Mouse (Mus musculus): Measurements from ENCODE around the gene Tmem127. TPM values are rescaled to one million over a fixed set of nuclear protein-coding genes. Genes with fewer than 3 reads are reported as not detected.
A peak's percentile ranks its signal among the peaks of the same experiment; 100 is the strongest.
"Not testable (repeated sequence)": the region's sequence is repeated elsewhere in the genome, so short reads cannot be mapped to it uniquely, and the experiment has no call there.

Gene Tmem127
- 13.5 and 19.8 TPM in 2 replicates for polyA plus RNA-seq (2014; fragmentation: Nextera tagmentation; extraction: Ambion mirVana)

GRCm38 (mm10) chr2:127247592-127248333 is at the start of gene Tmem127, which contains the start of gene Ciao1:
Tmem127 (plus strand) TSS chr2:127247908.
Ciao1 (minus strand) TSS chr2:127247816.
- Histone ChIP-seq H3K36me3 (ENCODE audit: control insufficient read depth, insufficient read depth, low read length) (peaks cover 29% of the 10 kb centered on the region), H3K9ac (ENCODE audit: low read depth, low read length) (peak within 1 kb of the TSS; percentile 83), H3K4me1 (ENCODE audit: control insufficient read depth, insufficient read depth, low read length) (peaks cover 25% of the 10 kb centered on the region; the same call in 1 of the 2 replicates), H3K4me3 (ENCODE audit: low read length) (peak within 1 kb of the TSS; percentile 80), H3K27me3 (ENCODE audit: control insufficient read depth, insufficient read depth, low read length) (no peaks in the 10 kb centered on the region), H3K27ac (ENCODE audit: low read depth, low read length) (peak within 1 kb of the TSS; percentile 55; the same call in 1 of the 2 replicates), H3K4me2 (replicated peaks; ENCODE audit: low read depth, low read length) (peak within 1 kb of the TSS; percentile 96), H3K9me3 (ENCODE audit: control insufficient read depth, low read length) (no peaks in the 10 kb centered on the region)
- WGBS = under 1% methylated on average over 53 of the region's 53 CpGs
- peak; percentile 98 for ATAC-seq (ENCODE audit: low FRiP score, low TSS enrichment)

- H3K9ac ChIP-seq (ENCODE audit: low read depth, low read length) = no peak overlapping the region
- H3K4me2 ChIP-seq (replicated peaks; ENCODE audit: low read depth, low read length) = no peak overlapping the region
- peaks cover 4% of the 10 kb centered on the region; the same call in 1 of the 2 replicates for H3K4me1 ChIP-seq (ENCODE audit: control insufficient read depth, insufficient read depth, low read length)
- no peaks in the 10 kb centered on the region for H3K9me3 ChIP-seq (ENCODE audit: control insufficient read depth, low read length)
- no peak for ATAC-seq (ENCODE audit: low FRiP score, low TSS enrichment)
- 37% methylated on average over 3 of the region's 3 CpGs for WGBS
- 0 out of 2 replicates have a peak, but pooled peaks cover 7% of the 10 kb centered on the region for H3K36me3 ChIP-seq (ENCODE audit: control insufficient read depth, insufficient read depth, low read length)
- no peaks in the 10 kb centered on the region for H3K27me3 ChIP-seq (ENCODE audit: control insufficient read depth, insufficient read depth, low read length)
- no peak overlapping the region for H3K27ac ChIP-seq (ENCODE audit: low read depth, low read length)
- H3K4me3 ChIP-seq (ENCODE audit: low read length) = no peak overlapping the region
Observed at GRCm38 (mm10) chr2:127204932-127205331, 42.8 kb upstream of the Tmem127 start.

GRCm38 (mm10) chr2:127205936-127206335 is 41.8 kb upstream of the Tmem127 start:
- not testable (repeated sequence) for ATAC-seq (ENCODE audit: low FRiP score, low TSS enrichment); H3K27me3 ChIP-seq (ENCODE audit: control insufficient read depth, insufficient read depth, low read length); H3K4me1 ChIP-seq (ENCODE audit: control insufficient read depth, insufficient read depth, low read length); H3K4me2 ChIP-seq (replicated peaks; ENCODE audit: low read depth, low read length); H3K9me3 ChIP-seq (ENCODE audit: control insufficient read depth, low read length); H3K27ac ChIP-seq (ENCODE audit: low read depth, low read length); H3K4me3 ChIP-seq (ENCODE audit: low read length); H3K9ac ChIP-seq (ENCODE audit: low read depth, low read length)
- H3K36me3 ChIP-seq (ENCODE audit: control insufficient read depth, insufficient read depth, low read length) = peaks cover 15% of the 10 kb centered on the region
- 94% methylated on average over 4 of the region's 4 CpGs for WGBS

DNA sequence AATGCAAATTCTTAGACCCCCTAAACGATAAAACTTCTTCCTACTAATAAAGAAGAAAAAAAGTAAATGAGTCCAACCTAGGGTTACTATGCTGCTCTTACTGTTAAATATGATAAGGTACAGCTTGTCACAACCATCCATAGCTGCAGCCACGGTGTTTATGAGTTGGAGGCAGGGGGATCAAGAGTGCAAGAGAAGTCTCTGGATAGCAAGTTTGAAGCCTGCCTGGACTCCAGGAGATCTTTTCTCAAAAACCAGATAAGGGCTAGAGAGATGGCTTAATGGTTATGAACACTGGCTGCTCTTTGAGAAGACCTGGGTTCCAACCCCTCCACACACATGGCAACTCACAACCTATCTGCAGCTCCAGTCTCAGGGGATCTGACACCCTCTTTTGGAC is 40.8 kb upstream of the Tmem127 start:
- H3K4me2 ChIP-seq (replicated peaks; ENCODE audit: low read depth, low read length) = no peak overlapping the region
- peaks cover 25% of the 10 kb centered on the region for H3K36me3 ChIP-seq (ENCODE audit: control insufficient read depth, insufficient read depth, low read length)
- peaks cover 4% of the 10 kb centered on the region; the same call in 1 of the 2 replicates for H3K4me1 ChIP-seq (ENCODE audit: control insufficient read depth, insufficient read depth, low read length)
- no peaks in the 10 kb centered on the region for H3K9me3 ChIP-seq (ENCODE audit: control insufficient read depth, low read length)
- 88% methylated on average over 2 of the region's 2 CpGs for WGBS
- no peak overlapping the region for H3K4me3 ChIP-seq (ENCODE audit: low read length)
- H3K9ac ChIP-seq (ENCODE audit: low read depth, low read length) = no peak overlapping the region
- ATAC-seq (ENCODE audit: low FRiP score, low TSS enrichment) = no peak
- H3K27me3 ChIP-seq (ENCODE audit: control insufficient read depth, insufficient read depth, low read length) = no peaks in the 10 kb centered on the region
- H3K27ac ChIP-seq (ENCODE audit: low read depth, low read length) = no peak overlapping the region

- H3K9ac ChIP-seq (ENCODE audit: low read depth, low read length) = peak within 1 kb of the TSS; percentile 70
- peak; percentile 98 for ATAC-seq (ENCODE audit: low FRiP score, low TSS enrichment)
- H3K36me3 ChIP-seq (ENCODE audit: control insufficient read depth, insufficient read depth, low read length) = peaks cover 29% of the 10 kb centered on the region
- H3K27ac ChIP-seq (ENCODE audit: low read depth, low read length) = peak within 1 kb of the TSS; percentile 30; the same call in 1 of the 2 replicates
- H3K4me1 ChIP-seq (ENCODE audit: control insufficient read depth, insufficient read depth, low read length) = peaks cover 4% of the 10 kb centered on the region; the same call in 1 of the 2 replicates
- H3K4me2 ChIP-seq (replicated peaks; ENCODE audit: low read depth, low read length) = peak within 1 kb of the TSS; percentile 54
- no peaks in the 10 kb centered on the region for H3K9me3 ChIP-seq (ENCODE audit: control insufficient read depth, low read length)
- peak within 1 kb of the TSS; percentile 66 for H3K4me3 ChIP-seq (ENCODE audit: low read length)
- no peaks in the 10 kb centered on the region for H3K27me3 ChIP-seq (ENCODE audit: control insufficient read depth, insufficient read depth, low read length)
- WGBS = 13% methylated on average over 36 of the region's 36 CpGs
Observed at GRCm38 (mm10) chr2:127207547-127208451, 39.9 kb upstream of the Tmem127 start, which contains the start of the genes 1810024B03Rik and Snrnp200. 1810024B03Rik (minus strand) TSS chr2:127208280. Snrnp200 (plus strand) TSS chr2:127208386.

GRCm38 (mm10) chr2:127208452-127208769 is 39.3 kb upstream of the Tmem127 start:
- Histone ChIP-seq H3K9ac (ENCODE audit: low read depth, low read length) (peak overlapping the region; percentile 70), H3K36me3 (ENCODE audit: control insufficient read depth, insufficient read depth, low read length) (peaks cover 35% of the 10 kb centered on the region), H3K4me3 (ENCODE audit: low read length) (peak overlapping the region; percentile 66), H3K27me3 (ENCODE audit: control insufficient read depth, insufficient read depth, low read length) (no peaks in the 10 kb centered on the region), H3K9me3 (ENCODE audit: control insufficient read depth, low read length) (no peaks in the 10 kb centered on the region), H3K4me1 (ENCODE audit: control insufficient read depth, insufficient read depth, low read length) (peaks cover 4% of the 10 kb centered on the region; the same call in 1 of the 2 replicates), H3K27ac (ENCODE audit: low read depth, low read length) (peak overlapping the region; percentile 30; the same call in 1 of the 2 replicates), H3K4me2 (replicated peaks; ENCODE audit: low read depth, low read length) (peak overlapping the region; percentile 54)
- WGBS = 1% methylated on average over 17 of the region's 17 CpGs
- no peak for ATAC-seq (ENCODE audit: low FRiP score, low TSS enrichment)

DNA sequence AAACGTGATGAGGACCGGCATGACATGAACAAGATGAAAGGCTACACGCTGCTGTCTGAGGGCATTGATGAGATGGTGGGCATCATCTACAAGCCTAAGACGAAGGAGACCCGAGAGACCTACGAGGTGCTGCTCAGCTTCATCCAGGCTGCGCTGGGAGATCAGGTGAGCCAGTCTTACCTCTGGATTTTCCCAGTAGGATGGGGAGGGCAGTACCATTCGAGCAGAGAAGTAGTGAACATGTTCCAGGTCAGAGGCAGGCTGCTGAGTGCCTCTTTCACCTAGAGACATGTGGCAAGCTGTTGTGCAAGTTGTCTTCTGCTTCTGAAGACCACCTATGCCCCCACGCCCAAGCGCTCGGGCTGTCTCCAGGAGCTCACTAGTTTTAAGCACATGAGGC is 37.0 kb upstream of the Tmem127 start:
- no peak for ATAC-seq (ENCODE audit: low FRiP score, low TSS enrichment)
- H3K36me3 ChIP-seq (ENCODE audit: control insufficient read depth, insufficient read depth, low read length) = peaks cover 58% of the 10 kb centered on the region

GRCm38 (mm10) chr2:127217746-127218145 is 30.0 kb upstream of the Tmem127 start:
- no peak overlapping the region for H3K4me2 ChIP-seq (replicated peaks; ENCODE audit: low read depth, low read length)
- H3K4me3 ChIP-seq (ENCODE audit: low read length) = no peak overlapping the region
- no peaks in the 10 kb centered on the region for H3K9me3 ChIP-seq (ENCODE audit: control insufficient read depth, low read length)
- H3K27me3 ChIP-seq (ENCODE audit: control insufficient read depth, insufficient read depth, low read length) = no peaks in the 10 kb centered on the region
- no peak for ATAC-seq (ENCODE audit: low FRiP score, low TSS enrichment)
- H3K27ac ChIP-seq (ENCODE audit: low read depth, low read length) = no peak overlapping the region
- WGBS = 94% methylated on average over 5 of the region's 5 CpGs
- H3K36me3 ChIP-seq (ENCODE audit: control insufficient read depth, insufficient read depth, low read length) = peaks cover 95% of the 10 kb centered on the region
- H3K9ac ChIP-seq (ENCODE audit: low read depth, low read length) = no peak overlapping the region
- no peaks in the 10 kb centered on the region for H3K4me1 ChIP-seq (ENCODE audit: control insufficient read depth, insufficient read depth, low read length)

More for the DNA sequence above, 37.0 kb upstream of the Tmem127 start:
- no peak overlapping the region for H3K9ac ChIP-seq (ENCODE audit: low read depth, low read length)
- peaks cover 4% of the 10 kb centered on the region; the same call in 1 of the 2 replicates for H3K4me1 ChIP-seq (ENCODE audit: control insufficient read depth, insufficient read depth, low read length)
- H3K27ac ChIP-seq (ENCODE audit: low read depth, low read length) = no peak overlapping the region
- no peak overlapping the region for H3K4me3 ChIP-seq (ENCODE audit: low read length)
- no peak overlapping the region for H3K4me2 ChIP-seq (replicated peaks; ENCODE audit: low read depth, low read length)
- no peaks in the 10 kb centered on the region for H3K27me3 ChIP-seq (ENCODE audit: control insufficient read depth, insufficient read depth, low read length)
- WGBS = 93% methylated on average over 11 of the region's 11 CpGs
- H3K9me3 ChIP-seq (ENCODE audit: control insufficient read depth, low read length) = no peaks in the 10 kb centered on the region
